ENCODE assay signal across 8 mouse cellular contexts in genomic region chr12:55490722-55491449, GRCm38 (mm10). TPM values are rescaled to one million over a fixed set of nuclear protein-coding genes. Genes with fewer than 3 reads are reported as not detected.
DNase-seq lines count a peak whose midpoint lies in the region; ATAC-seq lines count a peak whose summit lies in the region.

No protein-coding gene starts in this region.

- H3K4me3 ChIP-seq in megakaryocyte, embryonic 14.5 days (replicated peaks): peak overlapping the region; percentile 97
- peak overlapping the region; percentile 92 for H3K4me3 ChIP-seq in brown adipose tissue, adult 24 weeks (ENCODE audit: insufficient read depth, low read depth, low read length)
- peak overlapping the region; percentile 87 for H3K4me3 ChIP-seq in intestine, embryonic 16.5 days (ENCODE audit: low read length)

- peaks cover 14% of the 10 kb centered on the region for H3K27me3 ChIP-seq in megakaryocyte, embryonic 14.5 days (replicated peaks)
- no peaks in the 10 kb centered on the region for H3K27me3 ChIP-seq in intestine, embryonic 16.5 days (replicated peaks; ENCODE audit: control insufficient read depth, insufficient read depth, low read length)

- DNase-seq in heart, adult 11 months: peak; percentile 98
- DNase-seq in lung, postnatal 25 days (ENCODE audit: low spot score): peak; percentile 72
- DNase-seq in thymus, postnatal 0 days (ENCODE audit: low spot score): no peak
- DNase-seq in right cerebral cortex, postnatal 36 days (ENCODE audit: low spot score in 2 of 2): no peak

- H3K27ac ChIP-seq in brown adipose tissue, adult 24 weeks (replicated peaks; ENCODE audit: low read depth, low read length): peak overlapping the region; percentile 99
- peak overlapping the region; percentile 100 for H3K27ac ChIP-seq in intestine, embryonic 16.5 days (ENCODE audit: low read length)

- ATAC-seq in megakaryocyte, adult 5-6 weeks (ENCODE audit: poor library complexity, severe bottlenecking): no peak
- 0 out of 2 replicates have a peak, but pooled peaks have one; percentile 0 for ATAC-seq in intestine, embryonic 16.5 days

- peak overlapping the region; percentile 88 for H3K4me2 ChIP-seq in intestine, embryonic 16.5 days (ENCODE audit: low read depth, low read length)

- WGBS in intestine, embryonic 16.5 days: 69% methylated on average over 13 of the region's 13 CpGs

- peak overlapping the region; percentile 99 for H3K9ac ChIP-seq in intestine, embryonic 16.5 days (ENCODE audit: low read depth, low read length)

- H3K36me3 ChIP-seq in megakaryocyte, embryonic 14.5 days (replicated peaks; ENCODE audit: low read length): peaks cover 57% of the 10 kb centered on the region
- peaks cover 16% of the 10 kb centered on the region for H3K36me3 ChIP-seq in intestine, embryonic 16.5 days (ENCODE audit: control insufficient read depth, insufficient read depth, low read length)

- peaks cover 74% of the 10 kb centered on the region for H3K4me1 ChIP-seq in megakaryocyte, embryonic 14.5 days
- H3K4me1 ChIP-seq in brown adipose tissue, adult 24 weeks (ENCODE audit: control insufficient read depth, insufficient read depth, insufficient read length, low read length): peaks cover 26% of the 10 kb centered on the region
- peaks cover 32% of the 10 kb centered on the region for H3K4me1 ChIP-seq in intestine, embryonic 16.5 days (ENCODE audit: control insufficient read depth, insufficient read depth, low read length)

- peaks cover 4% of the 10 kb centered on the region for H3K9me3 ChIP-seq in megakaryocyte, embryonic 14.5 days
- H3K9me3 ChIP-seq in intestine, embryonic 16.5 days (ENCODE audit: control insufficient read depth, low read length): no peaks in the 10 kb centered on the region

RNA-seq across cellular contexts. Expression of gene Nfkbia, which starts 1.6 kb away (rescaled TPM):
- polyA plus RNA-seq in megakaryocyte, embryonic 14.5 days (2012; ENCODE audit: insufficient read depth, low replicate concordance): 59.9 and 92.2 TPM in 2 replicates
- 55.5 and 84.6 TPM in 2 replicates for total RNA-seq in megakaryocyte, adult 5-6 weeks (2015)
- total RNA-seq in megakaryocyte, adult 5-6 weeks (2017): 52.5 and 65.3 TPM in 2 replicates
- 29.4 and 35.2 TPM in 2 replicates for polyA plus RNA-seq in brown adipose tissue, adult 24 weeks (2012; ENCODE audit: insufficient read depth, insufficient read length, missing spikeins)
- polyA plus RNA-seq in intestine, embryonic 16.5 days (2015; fragmentation: Nextera tagmentation; extraction: Ambion mirVana): 75.5 and 83.8 TPM in 2 replicates
- 296 and 339 TPM in 2 replicates for polyA plus RNA-seq in thymus, postnatal 0 days (2015; fragmentation: Nextera tagmentation; extraction: Ambion mirVana)

Comparison
In these comparisons a context has a peak if more than half of its experiments do, and no peak if none do; other contexts are left out.
1. DNase-seq: peak in heart, adult 11 months (single experiment) and lung, postnatal 25 days (single experiment); none in thymus, postnatal 0 days (single experiment) and right cerebral cortex, postnatal 36 days (0 of 2).
2. Peak in every context shown above with its lines, with median percentiles within 50 percentile points of each other: H3K4me3 ChIP-seq.